Mouse (Mus musculus) cerebellum, adult 9-11 months (tissue): ENCODE results near the gene Nyap1.
"Not testable (repeated sequence)": the region's sequence is repeated elsewhere in the genome, so short reads cannot be mapped to it uniquely, and the experiment has no call there.

Experiments
- DNase-seq: peaks from one replicate; pipeline ENCODE4 v3.0.0; 2022

The Nyap1 gene

GRCm38 (mm10) chr5:137742836-137743235, 1.4 kb upstream of the Nyap1 start:
- peak; percentile 33 for DNase-seq

- peak; percentile 54 for DNase-seq
Observed at GRCm38 (mm10) chr5:137742048-137742447, 641 bp upstream of the Nyap1 start.

- DNase-seq, result no peak
Observed at GRCm38 (mm10) chr5:137740506-137740905, 901 bp downstream of the Nyap1 start.

- peak; percentile 51 for DNase-seq
Observed at GRCm38 (mm10) chr5:137739471-137739870, 1.9 kb downstream of the Nyap1 start.

- DNase-seq, result peak; percentile 28
Observed at GRCm38 (mm10) chr5:137738516-137738915, 2.9 kb downstream of the Nyap1 start.

- no peak for DNase-seq
Observed at GRCm38 (mm10) chr5:137737400-137737940, 3.9 kb downstream of the Nyap1 start.

- peak; percentile 25 for DNase-seq
Observed at GRCm38 (mm10) chr5:137734289-137735061, 6.9 kb downstream of the Nyap1 start.

- peak; percentile 10 for DNase-seq
Observed at GRCm38 (mm10) chr5:137733638-137734288, 7.6 kb downstream of the Nyap1 start.

- DNase-seq, result no peak
Observed at GRCm38 (mm10) chr5:137726767-137727166, 14.6 kb downstream of the Nyap1 start.

GRCm38 (mm10) chr5:137723840-137724239, 17.6 kb downstream of the Nyap1 start:
- DNase-seq, result no peak

- DNase-seq, result not testable (repeated sequence)
Observed at GRCm38 (mm10) chr5:137720558-137721164, 20.7 kb downstream of the Nyap1 start.

- DNase-seq, result no peak
Observed at GRCm38 (mm10) chr5:137719088-137719487, 22.3 kb downstream of the Nyap1 start.

- DNase-seq, result no peak
Observed at GRCm38 (mm10) chr5:137718020-137718790, 23.2 kb downstream of the Nyap1 start.

- DNase-seq, result no peak
Observed at GRCm38 (mm10) chr5:137715685-137716084, 25.7 kb downstream of the Nyap1 start.

GRCm38 (mm10) chr5:137713454-137713853, 28.0 kb downstream of the Nyap1 start:
- DNase-seq, result no peak

- peak; percentile 57 for DNase-seq
Observed at GRCm38 (mm10) chr5:137706913-137707633, 34.3 kb downstream of the Nyap1 start.

- DNase-seq, result no peak
Observed at GRCm38 (mm10) chr5:137705242-137705641, 36.2 kb downstream of the Nyap1 start.

- no peak for DNase-seq
Observed at GRCm38 (mm10) chr5:137699850-137700249, 41.6 kb downstream of the Nyap1 start.

GRCm38 (mm10) chr5:137699080-137699479, 42.3 kb downstream of the Nyap1 start:
- DNase-seq, result no peak

GRCm38 (mm10) chr5:137695930-137696329, 45.5 kb downstream of the Nyap1 start:
- DNase-seq, result no peak

GRCm38 (mm10) chr5:137694796-137695195, 46.6 kb downstream of the Nyap1 start:
- DNase-seq, result no peak

- DNase-seq, result no peak
Observed at GRCm38 (mm10) chr5:137691881-137692280, 49.5 kb downstream of the Nyap1 start.
